Mouse (Mus musculus) c-Kit-positive CD71-negative TER-119-negative erythroid progenitor cells, embryonic 14.5 days (primary cell): ENCODE results near the gene Cd55.
"Not testable (repeated sequence)": the region's sequence is repeated elsewhere in the genome, so short reads cannot be mapped to it uniquely, and the experiment has no call there.

Experiments
- DNase-seq: peaks from one replicate; pipeline ENCODE4 v3.0.0-alpha.2; 2013; ENCODE audit warnings: low read depth

Cd55 gene

GRCm38 (mm10) chr1:130462084-130462861 lies at the start of gene Cd55:
Gene Cd55 (minus strand): TSS chr1:130462744.
- DNase-seq: peak; percentile 72

DNA sequence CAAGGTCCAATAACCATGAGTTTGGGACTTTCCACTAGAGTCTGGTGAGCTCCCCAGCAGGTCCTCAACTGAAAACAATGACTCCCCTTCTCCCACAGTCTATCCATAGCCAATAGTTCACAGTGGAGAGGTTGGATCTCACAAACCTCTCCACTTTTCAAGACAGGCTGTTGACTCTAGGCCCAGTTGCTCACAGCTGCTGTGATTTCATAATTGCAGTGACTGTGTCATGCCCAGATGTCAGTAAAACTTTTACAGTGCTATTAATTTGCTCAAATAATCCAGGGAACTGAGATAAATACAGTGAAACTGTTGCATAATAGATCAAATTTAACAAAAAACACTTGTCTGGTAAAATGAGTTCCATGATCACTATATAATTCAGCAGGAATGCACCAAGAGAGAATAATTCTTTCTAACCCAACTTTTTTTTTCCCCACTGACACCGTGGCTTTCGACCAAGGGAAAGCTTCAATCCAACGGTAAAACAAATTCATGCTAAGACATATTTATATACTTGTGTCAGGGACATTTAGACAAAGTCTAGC lies 49.4 kb upstream of the Cd55 start:
- DNase-seq: no peak

DNA sequence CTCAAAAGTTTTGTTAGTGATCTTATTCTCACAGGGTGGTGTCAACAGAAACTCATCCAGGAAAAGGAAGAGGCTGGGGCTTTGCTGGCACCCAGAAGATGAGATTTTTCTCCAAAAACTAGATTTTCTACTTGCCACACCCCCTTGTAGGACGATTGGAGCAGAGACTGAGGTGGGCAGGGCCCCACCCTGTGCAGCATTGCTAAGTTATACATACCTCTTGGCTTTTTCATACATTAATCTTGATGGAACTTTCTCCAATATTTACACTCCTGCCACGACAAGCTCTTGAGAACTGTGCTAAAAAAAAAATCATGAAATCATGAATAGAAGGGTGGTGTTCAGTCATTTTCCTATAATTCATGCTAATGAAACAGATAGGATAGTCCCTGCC lies 46.4 kb upstream of the Cd55 start:
- no peak for DNase-seq

DNA sequence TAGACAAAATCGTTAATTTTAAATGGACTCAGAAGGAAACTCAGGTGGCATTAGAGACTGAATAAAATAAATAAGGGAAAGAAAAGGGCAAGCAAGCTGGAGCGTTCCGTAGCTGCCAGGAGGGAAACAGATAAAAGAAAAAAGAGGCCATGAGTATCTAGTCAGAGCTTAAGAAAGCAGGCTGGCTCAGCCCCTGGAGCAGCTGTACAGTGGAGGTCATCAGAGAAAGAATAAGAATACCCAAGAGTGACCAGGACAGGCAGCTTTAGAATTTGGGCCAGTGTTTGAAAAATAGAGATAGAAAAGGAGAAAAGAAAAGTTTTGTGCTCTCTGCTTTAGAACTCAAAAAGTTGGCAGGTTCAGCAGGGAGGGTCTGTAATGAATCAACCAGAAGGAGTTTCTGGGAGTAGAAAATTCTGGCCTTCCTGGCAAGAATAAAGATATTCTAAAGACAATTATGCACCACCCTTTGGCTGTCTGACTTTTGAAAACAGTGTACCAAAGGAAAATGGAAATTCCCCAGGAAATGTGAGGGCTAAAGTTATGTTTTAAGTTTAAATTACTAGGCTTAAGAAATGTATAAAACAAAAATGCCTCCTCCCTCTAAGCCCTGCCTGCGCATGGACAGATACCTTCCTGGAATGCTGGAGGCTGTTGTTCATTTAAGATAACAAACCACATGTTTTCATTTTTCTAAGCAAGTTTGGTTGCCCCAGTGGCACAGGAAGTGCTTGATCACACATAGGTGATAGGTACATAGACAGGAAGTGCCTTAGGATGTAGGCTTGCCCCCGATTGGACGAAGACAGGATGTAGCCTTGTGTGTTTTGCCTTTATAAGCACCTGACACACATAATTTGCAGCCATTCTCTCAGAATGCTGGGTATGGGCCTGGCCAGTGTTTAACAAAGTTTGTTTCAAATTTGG lies 45.7 kb upstream of the Cd55 start:
- no peak for DNase-seq

- DNase-seq: no peak
Measured at GRCm38 (mm10) chr1:130507408-130507807, 44.9 kb upstream of the Cd55 start.

DNA sequence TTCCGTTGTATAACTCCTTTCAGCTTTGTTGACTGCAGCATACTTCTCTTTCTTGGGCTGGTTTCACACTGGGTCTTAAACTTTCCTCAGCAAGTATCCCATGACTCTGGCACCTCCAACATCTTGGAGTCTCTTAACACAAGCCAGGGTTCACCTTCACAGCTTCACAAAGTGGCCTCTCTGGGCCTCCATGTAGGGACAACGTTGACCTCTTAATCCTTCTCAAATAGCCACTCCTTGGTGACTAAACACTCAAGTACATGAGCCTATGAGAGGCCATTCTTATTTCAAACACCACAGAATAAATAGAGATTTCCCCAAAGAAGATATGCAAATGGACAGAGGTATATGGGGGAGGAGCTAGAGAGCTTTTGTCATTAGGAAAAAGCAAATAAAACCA lies 37.4 kb upstream of the Cd55 start:
- DNase-seq: no peak

GRCm38 (mm10) chr1:130498331-130498730 lies 35.8 kb upstream of the Cd55 start:
- no peak for DNase-seq

DNA sequence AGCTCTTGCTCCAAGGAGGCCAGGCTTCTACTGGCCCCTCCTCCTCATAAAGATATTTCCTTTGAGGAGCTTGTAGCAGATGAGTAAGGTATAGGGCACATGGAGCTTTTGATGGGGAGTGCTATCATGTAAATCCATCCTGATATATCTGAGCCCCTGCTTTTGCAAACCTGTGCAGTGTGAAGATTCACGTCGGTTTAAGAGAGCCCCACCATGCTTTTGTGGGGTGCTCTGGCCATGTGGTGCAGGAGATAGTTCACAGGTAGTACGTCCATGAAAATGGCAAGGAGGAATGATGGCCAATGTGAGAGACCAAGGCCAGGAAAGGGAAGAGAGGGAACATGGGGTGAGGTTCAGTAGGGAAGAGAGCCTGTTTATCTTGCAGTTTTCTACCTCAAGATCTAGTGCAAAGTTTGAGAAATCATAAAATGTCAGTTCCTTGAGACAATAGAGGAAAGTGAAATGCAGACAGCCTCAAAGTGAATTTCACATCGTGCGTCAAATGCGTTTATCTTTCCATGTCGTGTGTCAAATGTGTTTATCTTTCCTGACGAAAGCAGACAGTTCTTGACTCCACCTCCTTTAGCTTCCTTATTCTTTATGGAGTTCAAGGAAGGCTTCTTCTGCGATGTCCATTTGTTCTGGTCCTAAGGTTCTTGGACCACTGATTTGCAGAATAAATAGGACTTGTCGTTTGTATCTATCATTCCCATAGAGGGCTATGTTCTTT lies 24.4 kb upstream of the Cd55 start:
- DNase-seq: no peak

- no peak for DNase-seq
Measured at GRCm38 (mm10) chr1:130485828-130486620, 23.5 kb upstream of the Cd55 start.

- no peak for DNase-seq
Measured at GRCm38 (mm10) chr1:130485376-130485775, 22.8 kb upstream of the Cd55 start.

DNA sequence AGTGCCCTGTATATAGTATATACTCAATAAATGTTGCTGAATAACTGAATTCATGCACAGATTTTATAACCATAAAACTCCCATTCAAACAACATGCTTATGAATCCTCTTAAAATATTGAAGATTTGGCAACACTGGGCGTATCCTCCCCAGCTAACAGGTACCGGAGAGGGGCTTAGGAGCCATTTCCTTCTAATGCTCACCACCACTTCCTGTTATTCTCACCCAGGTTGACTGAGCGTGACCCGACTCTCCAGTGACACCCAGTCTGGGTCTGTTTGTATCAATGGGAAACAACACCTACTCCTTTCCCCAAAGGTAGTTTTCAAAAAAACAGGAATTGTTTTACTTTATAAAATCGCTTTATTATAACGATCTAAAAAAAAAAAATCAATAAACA lies 12.4 kb upstream of the Cd55 start:
- no peak for DNase-seq

- no peak for DNase-seq
Measured at GRCm38 (mm10) chr1:130474226-130474625, 11.7 kb upstream of the Cd55 start.

- no peak for DNase-seq
Measured at GRCm38 (mm10) chr1:130470074-130470473, 7.5 kb upstream of the Cd55 start.

GRCm38 (mm10) chr1:130467453-130467852 lies 4.9 kb upstream of the Cd55 start:
- DNase-seq: no peak

- no peak for DNase-seq
Measured at GRCm38 (mm10) chr1:130464173-130464572, 1.6 kb upstream of the Cd55 start.

- no peak for DNase-seq
Measured at GRCm38 (mm10) chr1:130462867-130463266, 323 bp upstream of the Cd55 start.

- DNase-seq: no peak
Measured at GRCm38 (mm10) chr1:130455111-130455510, 7.4 kb downstream of the Cd55 start.

DNA sequence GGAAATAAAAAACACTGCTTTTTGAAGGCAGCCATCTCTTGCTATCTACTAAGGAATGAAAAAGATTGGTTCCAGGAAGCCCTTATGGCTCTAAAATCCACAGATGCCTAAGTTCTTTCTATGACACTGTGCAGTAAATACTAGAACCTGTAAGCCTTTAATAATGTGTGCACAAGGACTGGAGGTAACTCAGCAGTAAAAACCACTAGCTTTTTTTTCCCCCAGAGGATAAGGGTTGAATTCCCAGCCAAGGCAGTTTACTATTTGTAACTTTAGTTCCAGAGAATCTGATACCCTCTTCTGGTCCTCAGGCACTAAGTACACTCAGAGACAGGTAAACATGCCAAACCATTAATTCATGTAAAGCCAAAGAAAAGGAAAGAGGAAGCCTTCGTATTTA lies 19.6 kb downstream of the Cd55 start:
- DNase-seq: not testable (repeated sequence)

DNA sequence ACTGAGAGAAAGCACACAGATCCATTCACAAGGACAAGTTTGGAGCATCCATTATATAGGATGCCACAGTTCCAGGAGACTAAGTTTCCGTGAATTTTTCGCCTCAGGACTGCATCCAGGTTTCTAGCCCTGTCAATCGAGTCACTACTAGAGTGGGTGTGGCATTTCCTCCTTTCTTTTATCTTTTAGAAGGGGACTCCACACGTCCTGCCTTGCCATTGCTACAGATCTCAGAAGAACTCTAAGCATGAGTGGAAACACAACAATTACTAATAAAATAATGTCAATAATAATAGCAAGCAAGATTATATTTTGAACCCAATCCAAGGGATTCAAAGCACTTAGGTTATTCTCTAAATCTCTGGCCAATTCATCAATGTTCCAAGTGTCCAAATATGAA lies 31.6 kb downstream of the Cd55 start:
- DNase-seq: no peak

- not testable (repeated sequence) for DNase-seq
Measured at GRCm38 (mm10) chr1:130428667-130429066, 33.9 kb downstream of the Cd55 start.

- not testable (repeated sequence) for DNase-seq
Measured at GRCm38 (mm10) chr1:130427175-130427853, 35.2 kb downstream of the Cd55 start.
